Mouse (Mus musculus) MEL (cell line): ENCODE measurements at regions not wholly inside any gene's neighbourhood (a gene's known extent, or its start where the extent isn't known, plus 50 kb on each side); places are given as distances from the start of the nearest gene placed in this dataset.

Experiments used
- DNase-seq: peaks from one replicate; pipeline ENCODE4 v3.0.0; 2011; ENCODE audit warnings: low read depth, low spot score
- H3K27ac ChIP-seq: 2 replicates; pipeline ENCODE4 v1.5.1; 2012; ENCODE audit warnings: low read depth, mild to moderate bottlenecking, control low read depth, low read length, moderate library complexity; ENCODE audit not compliant: control insufficient read depth
- H3K27me3 ChIP-seq, 2 experiments: fragments of 150-350 bp in 1 of 2; sonication (generic) in 1 of 2; 2 replicates each; pipeline ENCODE4 v1.6.1; 2012; ENCODE audit warnings: low read length in 2 of 2, mild to moderate bottlenecking in 2 of 2, improper control_type of control experiment in 1 of 2, moderate library complexity in 1 of 2; ENCODE audit not compliant: insufficient read depth in 2 of 2, control insufficient read depth in 1 of 2
- H3K36me3 ChIP-seq, 2 experiments: 2 replicates each; pipeline ENCODE4 v1.6.1; 2012 to 2014; ENCODE audit warnings: low read length in 2 of 2, improper control_type of control experiment in 1 of 2, inconsistent platforms in 1 of 2, mild to moderate bottlenecking in 1 of 2; ENCODE audit not compliant: insufficient read depth in 2 of 2, control insufficient read depth in 1 of 2
- H3K4me1 ChIP-seq, 2 experiments: fragments of 150-350 bp in 1 of 2; sonication (generic) in 1 of 2; 2 replicates each; pipeline ENCODE4 v1.6.1; 2012; ENCODE audit warnings: low read length in 2 of 2, improper control_type of control experiment in 1 of 2, mild to moderate bottlenecking in 1 of 2; ENCODE audit not compliant: insufficient read depth in 2 of 2, control insufficient read depth in 1 of 2
- H3K4me3 ChIP-seq, 2 experiments: fragments of 150-350 bp in 1 of 2; sonication (generic) in 1 of 2; 2 replicates each; pipeline ENCODE4 v1.5.1; 2012; ENCODE audit warnings: low read depth in 2 of 2, low read length in 2 of 2, mild to moderate bottlenecking in 2 of 2, moderate library complexity in 2 of 2, control low read depth in 1 of 2, improper control_type of control experiment in 1 of 2; ENCODE audit not compliant: control insufficient read depth in 1 of 2, insufficient read depth in 1 of 2
- H3K79me2 ChIP-seq: 2 replicates; pipeline ENCODE4 v1.6.1; 2012; ENCODE audit warnings: mild to moderate bottlenecking, low read length, moderate library complexity; ENCODE audit not compliant: control insufficient read depth, poor library complexity, insufficient read depth
- H3K9ac ChIP-seq: 2 replicates; pipeline ENCODE4 v1.6.1; 2012; ENCODE audit warnings: low read depth, mild to moderate bottlenecking, control low read depth, low read length, moderate library complexity; ENCODE audit not compliant: control insufficient read depth, poor library complexity, severe bottlenecking
- H3K9me3 ChIP-seq: fragments of 150-350 bp; sonication (generic); replicated peaks from 2 replicates; pipeline ENCODE4 v1.6.1; 2012; ENCODE audit warnings: mild to moderate bottlenecking, low read length, improper control_type of control experiment, moderate library complexity; ENCODE audit not compliant: insufficient read depth
- CHD1 ChIP-seq: IDR thresholded peaks from 2 replicates; pipeline ENCODE4 v1.6.1; 2012; ENCODE audit warnings: low read depth, mild to moderate bottlenecking, inconsistent platforms, low read length, improper control_type of control experiment
- CHD2 ChIP-seq: IDR thresholded peaks from 2 replicates; pipeline ENCODE4 v1.6.1; 2011; ENCODE audit warnings: low read length, improper control_type of control experiment
- E2F4 ChIP-seq: IDR thresholded peaks from 2 replicates; pipeline ENCODE4 v1.6.1; 2011; ENCODE audit warnings: low read depth, low read length, improper control_type of control experiment, borderline replicate concordance
- ELF1 ChIP-seq: IDR thresholded peaks from 2 replicates; pipeline ENCODE4 v1.6.1; 2014; ENCODE audit warnings: low read depth, mild to moderate bottlenecking, inconsistent platforms, low read length, improper control_type of control experiment, moderate library complexity
- EP300 ChIP-seq, 2 experiments: IDR thresholded peaks; 2 replicates each; pipeline ENCODE4 v1.6.1; 2011; ENCODE audit warnings: improper control_type of control experiment in 2 of 2, low read length in 2 of 2, low read depth in 1 of 2, mild to moderate bottlenecking in 1 of 2
- ETS1 ChIP-seq: IDR thresholded peaks from 2 replicates; pipeline ENCODE4 v1.6.1; 2012; ENCODE audit warnings: low read depth, mild to moderate bottlenecking, inconsistent platforms, low read length, improper control_type of control experiment, moderate library complexity
- JUND ChIP-seq: IDR thresholded peaks from 2 replicates; pipeline ENCODE4 v1.6.1; 2011; ENCODE audit warnings: low read depth, mild to moderate bottlenecking, improper control_type of control experiment, low read length
- KAT2A ChIP-seq: conservative IDR thresholded peaks from 2 replicates; pipeline ENCODE4 v1.6.1; 2012; ENCODE audit warnings: low read depth, low read length, improper control_type of control experiment, inconsistent platforms
- MAFK ChIP-seq: IDR thresholded peaks from 2 replicates; pipeline ENCODE4 v1.6.1; 2011; ENCODE audit warnings: low read depth, mild to moderate bottlenecking, low read length, improper control_type of control experiment, borderline replicate concordance
- MAZ ChIP-seq: IDR thresholded peaks from 2 replicates; pipeline ENCODE4 v1.6.1; 2012; ENCODE audit warnings: low read depth, mild to moderate bottlenecking, inconsistent platforms, low read length, improper control_type of control experiment
- MXI1 ChIP-seq: IDR thresholded peaks from 2 replicates; pipeline ENCODE4 v1.6.1; 2011; ENCODE audit warnings: mild to moderate bottlenecking, low read depth, low read length, improper control_type of control experiment
- MYC ChIP-seq: IDR thresholded peaks from 2 replicates; pipeline ENCODE4 v1.6.1; 2011; ENCODE audit warnings: low read depth, mild to moderate bottlenecking, low read length, improper control_type of control experiment, moderate library complexity
- NRF1 ChIP-seq: IDR thresholded peaks from 2 replicates; pipeline ENCODE4 v1.6.1; 2014; ENCODE audit warnings: low read depth, mild to moderate bottlenecking, inconsistent platforms, low read length, improper control_type of control experiment, moderate library complexity; ENCODE audit not compliant: poor library complexity, insufficient read depth, severe bottlenecking
- POLR2A ChIP-seq, 2 experiments: IDR thresholded peaks; 2 replicates each; pipeline ENCODE4 v1.6.1; 2011 to 2012; ENCODE audit warnings: low read length in 2 of 2, mild to moderate bottlenecking in 2 of 2, control low read depth in 1 of 2, improper control_type of control experiment in 1 of 2, low read depth in 1 of 2, moderate library complexity in 1 of 2; ENCODE audit not compliant: control insufficient read depth in 1 of 2, insufficient read depth in 1 of 2, poor library complexity in 1 of 2
- POLR2AphosphoS2 ChIP-seq: IDR thresholded peaks from 2 replicates; pipeline ENCODE4 v1.6.1; 2011; ENCODE audit warnings: low read length, improper control_type of control experiment
- POLR2AphosphoS5 ChIP-seq: IDR thresholded peaks from 2 replicates; pipeline ENCODE4 v1.6.1; 2012; ENCODE audit warnings: low read depth, borderline replicate concordance, mild to moderate bottlenecking, inconsistent platforms, low read length, moderate library complexity, mixed read lengths
- RAD21 ChIP-seq: IDR thresholded peaks from 2 replicates; pipeline ENCODE4 v1.6.1; 2011; ENCODE audit warnings: mild to moderate bottlenecking, low read depth, low read length, improper control_type of control experiment
- RCOR1 ChIP-seq: IDR thresholded peaks from 2 replicates; pipeline ENCODE4 v1.6.1; 2012; ENCODE audit warnings: low read depth, mild to moderate bottlenecking, inconsistent platforms, low read length, improper control_type of control experiment
- SIN3A ChIP-seq: IDR thresholded peaks from 2 replicates; pipeline ENCODE4 v1.6.1; 2012; ENCODE audit warnings: low read length, improper control_type of control experiment, inconsistent platforms
- SMC3 ChIP-seq: IDR thresholded peaks from 2 replicates; pipeline ENCODE4 v1.6.1; 2011; ENCODE audit warnings: low read depth, low read length, improper control_type of control experiment
- TCF12 ChIP-seq: IDR thresholded peaks from 2 replicates; pipeline ENCODE4 v1.6.1; 2014; ENCODE audit warnings: low read depth, mild to moderate bottlenecking, inconsistent platforms, low read length, improper control_type of control experiment, moderate library complexity
- USF1 ChIP-seq: IDR thresholded peaks from 2 replicates; pipeline ENCODE4 v1.6.1; 2014; ENCODE audit warnings: low read depth, mild to moderate bottlenecking, inconsistent platforms, low read length, improper control_type of control experiment, moderate library complexity
- USF2 ChIP-seq, 2 experiments: IDR thresholded peaks; 2 replicates each; pipeline ENCODE4 v1.6.1; 2011 to 2012; ENCODE audit warnings: improper control_type of control experiment in 2 of 2, low read length in 2 of 2, borderline replicate concordance in 1 of 2, inconsistent platforms in 1 of 2, low read depth in 1 of 2, mild to moderate bottlenecking in 1 of 2; ENCODE audit not compliant: insufficient read depth in 1 of 2
- ZC3H11A ChIP-seq: IDR thresholded peaks from 2 replicates; pipeline ENCODE4 v1.6.1; 2012; ENCODE audit warnings: low read depth, mild to moderate bottlenecking, inconsistent platforms, low read length, improper control_type of control experiment
- ZNF384 ChIP-seq: IDR thresholded peaks from 2 replicates; pipeline ENCODE4 v1.6.1; 2012; ENCODE audit warnings: low read depth, mild to moderate bottlenecking, inconsistent platforms, low read length, improper control_type of control experiment

DNA sequence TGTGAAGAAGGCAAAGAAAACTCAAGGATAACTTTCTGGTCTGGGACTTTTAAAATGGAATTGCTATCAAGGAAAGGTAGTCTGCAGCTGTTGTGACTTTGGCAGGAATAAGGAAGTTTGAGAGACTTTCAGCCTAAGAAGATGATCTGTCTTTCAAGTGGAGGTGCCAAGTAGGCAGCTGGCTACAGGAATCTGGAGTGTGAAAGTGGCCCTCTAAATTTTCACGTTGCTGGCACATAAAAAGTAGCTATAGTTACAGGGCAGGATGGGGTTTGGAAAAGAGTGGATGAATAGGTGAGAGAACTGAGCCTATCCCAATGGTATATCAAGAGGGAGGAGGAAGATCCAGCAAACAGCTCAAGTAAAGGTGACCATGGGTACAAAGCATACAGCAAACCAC is 284.4 kb upstream of the Pkdcc start:
- TF ChIP-seq ETS1: no peak
- TF ChIP-seq POLR2A (IDR thresholded peaks at IDR 0.05; ENCODE audit: control insufficient read depth in 1 of 2, insufficient read depth in 1 of 2, low read depth in 1 of 2, low read length in 2 of 2, poor library complexity in 1 of 2): no peak
- no peak for TF ChIP-seq ZC3H11A
- TF ChIP-seq RAD21: no peak
- no peak for TF ChIP-seq KAT2A
- TF ChIP-seq MYC: no peak
- no peak for TF ChIP-seq MAZ
- TF ChIP-seq POLR2AphosphoS2: no peak
- no peak for TF ChIP-seq ZNF384
- TF ChIP-seq EP300 (IDR thresholded peaks at IDR 0.05; ENCODE audit: low read depth in 1 of 2, low read length in 2 of 2): no peak
- no peak for TF ChIP-seq USF1
- no peak for TF ChIP-seq USF2 (IDR thresholded peaks at IDR 0.05; ENCODE audit: borderline replicate concordance in 1 of 2, insufficient read depth in 1 of 2, low read depth in 1 of 2, low read length in 2 of 2)
- TF ChIP-seq POLR2AphosphoS5: no peak
- TF ChIP-seq SMC3: no peak
- no peak for TF ChIP-seq MXI1
- TF ChIP-seq ELF1: no peak
- no peak for TF ChIP-seq CHD2
- DNase-seq: no peak
- H3K79me2 ChIP-seq: no peaks in the 10 kb centered on the region
- no peak overlapping the region for H3K4me3 ChIP-seq
- no peaks in the 10 kb centered on the region; a peak in 1 of 4 replicates for H3K27me3 ChIP-seq
- H3K9me3 ChIP-seq: no peaks in the 10 kb centered on the region
- H3K36me3 ChIP-seq: no peaks in the 10 kb centered on the region
- H3K9ac ChIP-seq: no peak overlapping the region
- no peak overlapping the region for H3K27ac ChIP-seq
- H3K4me1 ChIP-seq: no peaks in the 10 kb centered on the region

DNA sequence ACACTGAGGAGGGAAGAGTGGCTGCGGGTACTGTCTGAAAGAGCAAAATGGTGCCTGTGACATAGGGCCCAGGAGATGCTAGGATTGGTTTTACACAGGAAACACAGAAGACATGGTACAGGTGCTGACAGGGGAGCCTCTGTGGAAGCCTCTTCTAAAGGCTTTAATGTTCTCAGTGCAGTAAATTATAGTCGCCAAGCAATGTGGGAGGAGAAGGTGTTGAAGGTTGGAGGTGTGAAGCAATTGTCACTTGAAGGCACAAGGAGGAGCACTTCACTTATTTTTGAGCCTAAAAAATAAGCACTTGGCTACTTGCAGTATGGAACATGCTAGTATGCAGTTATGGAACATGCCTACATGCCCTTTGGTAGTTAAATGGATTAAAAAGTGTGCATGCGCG is 283.6 kb upstream of the Pkdcc start:
- Histone ChIP-seq H3K27ac (no peak overlapping the region), H3K4me3 (no peak overlapping the region), H3K36me3 (no peaks in the 10 kb centered on the region), H3K79me2 (no peaks in the 10 kb centered on the region), H3K9ac (no peak overlapping the region), H3K27me3 (no peaks in the 10 kb centered on the region; a peak in 1 of 4 replicates), H3K4me1 (no peaks in the 10 kb centered on the region), H3K9me3 (no peaks in the 10 kb centered on the region)
- DNase-seq: no peak
- TF ChIP-seq JUND (no peak), SMC3 (no peak), RCOR1 (no peak), TCF12 (no peak), NRF1 (no peak), E2F4 (no peak), CHD1 (no peak), MAFK (no peak), MAZ (no peak), SIN3A (no peak)
